Comparison of ENCODE assay signal across 9 mouse cellular contexts in genomic region chr13:4129100-4129499, GRCm38 (mm10). TPM values are rescaled to one million over a fixed set of nuclear protein-coding genes. Genes with fewer than 3 reads are reported as not detected.
DNase-seq lines count a peak whose midpoint lies in the region; ATAC-seq and TF ChIP-seq lines count a peak whose summit lies in the region.
"Had no signal": no experiment of that assay in that cellular context is flagged by ENCODE, and none has a peak within 500 bp of the region (broad histone marks: within the 10 kb centered on the region; RNA-seq: fewer than 3 reads in every experiment).

No protein-coding gene starts in this region.

- H3K36me3 ChIP-seq in heart, adult 2 months (ENCODE audit: control insufficient read depth, insufficient read depth, low read length): no peaks in the 10 kb centered on the region
- no peaks in the 10 kb centered on the region for H3K36me3 ChIP-seq in heart, embryonic 12.5 days
- no peaks in the 10 kb centered on the region for H3K36me3 ChIP-seq in hindbrain, embryonic 11.5 days (ENCODE audit: control insufficient read depth, insufficient read depth, low read length)
- no peaks in the 10 kb centered on the region for H3K36me3 ChIP-seq in lung, postnatal 0 days (ENCODE audit: insufficient read depth, low read length)

- no peak for ATAC-seq in heart, embryonic 12.5 days (ENCODE audit: insufficient number of reproducible peaks, low FRiP score)
- ATAC-seq in Patski: peak; percentile 86
- ATAC-seq in hindbrain, embryonic 11.5 days (ENCODE audit: low FRiP score): peak; percentile 54; the same call in 1 of the 2 replicates
- no peak for ATAC-seq in lung, postnatal 0 days

- TF ChIP-seq POLR2A in heart, adult 2 months (IDR thresholded peaks at IDR 0.05; ENCODE audit: insufficient read depth, low read depth, low read length): no peak

- in situ Hi-C loops in Patski (cut with MboI; ENCODE audit: low pct_unique_long_range_greater_than_20kb): no loop called here

- H3K9ac ChIP-seq in heart, adult 2 months (ENCODE audit: low read depth, low read length): no peak overlapping the region
- H3K9ac ChIP-seq in heart, embryonic 12.5 days: no peak overlapping the region
- H3K9ac ChIP-seq in hindbrain, embryonic 11.5 days (ENCODE audit: low read depth, low read length): no peak overlapping the region
- no peak overlapping the region for H3K9ac ChIP-seq in lung, postnatal 0 days (replicated peaks; ENCODE audit: low read depth)

- no peak overlapping the region for H3K4me3 ChIP-seq in heart, adult 2 months
- no peak overlapping the region for H3K4me3 ChIP-seq in heart, embryonic 12.5 days
- no peak overlapping the region for H3K4me3 ChIP-seq in hindbrain, embryonic 11.5 days (ENCODE audit: low read depth, low read length)
- H3K4me3 ChIP-seq in lung, postnatal 0 days (ENCODE audit: low read depth, low read length): no peak overlapping the region

- CTCF ChIA-PET in Patski (lab: Charles Lee): interaction anchor here (0.6 to 1.1 kb wide), 4 partner anchors 10 to 104 kb away, joined by 3 to 4 read pairs (median 3); no protein-coding TSS in a partner anchor

- no peak for DNase-seq in heart, adult 2 months
- peak; percentile 19 for DNase-seq in CD4-positive helper T cell, adult 2 months (ENCODE audit: low read depth, low spot score)
- DNase-seq in Patski (ENCODE audit: low read depth, low spot score): peak; percentile 1
- DNase-seq in hindbrain, embryonic 11.5 days (ENCODE audit: low spot score): peak; percentile 35
- DNase-seq in lung, postnatal 0 days (ENCODE audit: low spot score): peak; percentile 49
- DNase-seq in thymus, postnatal 25 days: peak; percentile 5
- no peak for DNase-seq in B cell, adult 2 months

- POLR2A ChIA-PET in Patski (lab: Charles Lee): no interaction called here

- H3K4me2 ChIP-seq in heart, embryonic 12.5 days: no peak overlapping the region
- no peak overlapping the region for H3K4me2 ChIP-seq in hindbrain, embryonic 11.5 days (replicated peaks; ENCODE audit: low read depth, low read length)
- H3K4me2 ChIP-seq in lung, postnatal 0 days (replicated peaks; ENCODE audit: low read depth, low read length): no peak overlapping the region

- H3K4me1 ChIP-seq in heart, adult 2 months (ENCODE audit: control insufficient read depth, insufficient read depth, low read length): no peaks in the 10 kb centered on the region
- H3K4me1 ChIP-seq in heart, embryonic 12.5 days (replicated peaks): no peaks in the 10 kb centered on the region
- H3K4me1 ChIP-seq in hindbrain, embryonic 11.5 days (replicated peaks; ENCODE audit: control insufficient read depth, insufficient read depth, low read length): no peaks in the 10 kb centered on the region
- H3K4me1 ChIP-seq in lung, postnatal 0 days (ENCODE audit: insufficient read depth, low read depth, low read length): no peaks in the 10 kb centered on the region

- no peaks in the 10 kb centered on the region for H3K27me3 ChIP-seq in heart, adult 2 months (ENCODE audit: control insufficient read depth, insufficient read depth, low read length)
- H3K27me3 ChIP-seq in heart, embryonic 12.5 days (replicated peaks): no peaks in the 10 kb centered on the region
- H3K27me3 ChIP-seq in Patski: no peaks in the 10 kb centered on the region
- H3K27me3 ChIP-seq in hindbrain, embryonic 11.5 days (ENCODE audit: control insufficient read depth, insufficient read depth, low read length): no peaks in the 10 kb centered on the region
- H3K27me3 ChIP-seq in lung, postnatal 0 days (replicated peaks; ENCODE audit: insufficient read depth, low read length): no peaks in the 10 kb centered on the region

- no peaks in the 10 kb centered on the region for H3K79me2 ChIP-seq in heart, adult 2 months (replicated peaks; ENCODE audit: control insufficient read depth, insufficient read depth, low read length)

- no peak overlapping the region for H3K27ac ChIP-seq in heart, adult 2 months
- H3K27ac ChIP-seq in heart, embryonic 12.5 days (ENCODE audit: poor library complexity, severe bottlenecking): no peak overlapping the region
- no peak overlapping the region for H3K27ac ChIP-seq in hindbrain, embryonic 11.5 days (ENCODE audit: low read depth, low read length)
- H3K27ac ChIP-seq in lung, postnatal 0 days (ENCODE audit: low read length): no peak overlapping the region

- 28% methylated on average over 5 of the region's 5 CpGs for WGBS in heart, adult 2 months
- WGBS in heart, embryonic 12.5 days: 29% methylated on average over 5 of the region's 5 CpGs
- WGBS in hindbrain, embryonic 11.5 days: 36% methylated on average over 5 of the region's 5 CpGs
- WGBS in lung, postnatal 0 days: 31% methylated on average over 5 of the region's 5 CpGs

- intact Hi-C loops in heart, adult 2 months (cut with DNase I): no loop called here

- TF ChIP-seq CTCF in heart, adult 2 months (IDR thresholded peaks at IDR 0.05): peak; percentile 83
- TF ChIP-seq CTCF in Patski (IDR thresholded peaks at IDR 0.05): peak; percentile 71
- TF ChIP-seq CTCF in lung, postnatal 0 days (IDR thresholded peaks at IDR 0.05): peak; percentile 72

- no peak for TF ChIP-seq EP300 in heart, adult 2 months (IDR thresholded peaks at IDR 0.05; ENCODE audit: insufficient read depth, low read depth, low read length)
- no peak for TF ChIP-seq EP300 in lung, postnatal 0 days (IDR thresholded peaks at IDR 0.05)

- peaks cover 13% of the 10 kb centered on the region for H3K9me3 ChIP-seq in heart, embryonic 12.5 days (replicated peaks)
- no peaks in the 10 kb centered on the region for H3K9me3 ChIP-seq in hindbrain, embryonic 11.5 days (ENCODE audit: control insufficient read depth, low read length)
- no peaks in the 10 kb centered on the region for H3K9me3 ChIP-seq in lung, postnatal 0 days (ENCODE audit: low read length)

RNA-seq across cellular contexts. Expression of gene Akr1c18, which starts 21.4 kb away (rescaled TPM):
- not detected for total RNA-seq in heart, adult 2 months (2021)
- 0.78 TPM in 1 of 2 replicates, not detected in the other for polyA plus RNA-seq in heart, adult 2 months (2012; rRNA removed)
- polyA plus RNA-seq in heart, embryonic 12.5 days (2016; fragmentation: Nextera tagmentation; extraction: Ambion mirVana): not detected in 2 replicates
- polyA plus RNA-seq in Patski (2021): 0.49 TPM
- polyA plus RNA-seq in hindbrain, embryonic 11.5 days (2014; fragmentation: Nextera tagmentation; extraction: Ambion mirVana): not detected in 2 replicates
- 0.37 and 1.0 TPM in 2 replicates for polyA plus RNA-seq in lung, postnatal 0 days (2015; fragmentation: Nextera tagmentation; extraction: Ambion mirVana)
- polyA plus RNA-seq: cerebellum, adult 2 months had no signal

Comparison
In these comparisons a context has a peak if more than half of its experiments do, and no peak if none do; other contexts are left out.
1. DNase-seq: peak in CD4-positive helper T cell, adult 2 months (single experiment), Patski (single experiment), hindbrain, embryonic 11.5 days (single experiment), lung, postnatal 0 days (single experiment) and thymus, postnatal 25 days (single experiment); none in heart, adult 2 months (0 of 2) and B cell, adult 2 months (0 of 2).
2. ATAC-seq: peak in Patski (single experiment) and hindbrain, embryonic 11.5 days (single experiment); none in heart, embryonic 12.5 days (single experiment) and lung, postnatal 0 days (single experiment).
3. Peak in every context shown above with its lines, with median percentiles within 50 percentile points of each other: CTCF ChIP-seq.